Mouse (Mus musculus) E14TG2a.4 (cell line): Measurements from ENCODE around the gene Brpf3.

Experiments
- CTCF ChIP-seq: conservative IDR thresholded peaks from 2 replicates; pipeline ENCODE4 v1.5.1; 2014; ENCODE audit warnings: low read length
- NANOG ChIP-seq: IDR thresholded peaks from 2 replicates; pipeline ENCODE4 v1.6.1; 2014; ENCODE audit warnings: borderline replicate concordance, low read length, mixed read lengths
- POU5F1 ChIP-seq: IDR thresholded peaks from 2 replicates; pipeline ENCODE4 v1.6.1; 2014; ENCODE audit warnings: low read length, borderline replicate concordance

- TF ChIP-seq CTCF (no peak), POU5F1 (no peak), NANOG (no peak)
Measured at GRCm38 (mm10) chr17:28800281-28800670, 614 bp upstream of the Brpf3 start.
